Mouse (Mus musculus): Measurements from ENCODE around the gene Irgm2. TPM values are rescaled to one million over a fixed set of nuclear protein-coding genes. Genes with fewer than 3 reads are reported as not detected.
A peak's percentile ranks its signal among the peaks of the same experiment; 100 is the strongest.
"Not testable (repeated sequence)": the region's sequence is repeated elsewhere in the genome, so short reads cannot be mapped to it uniquely, and the experiment has no call there.

Irgm2 gene
- polyA plus RNA-seq (2012; rRNA removed), result 0.61 and 1.2 TPM in 2 replicates

DNA sequence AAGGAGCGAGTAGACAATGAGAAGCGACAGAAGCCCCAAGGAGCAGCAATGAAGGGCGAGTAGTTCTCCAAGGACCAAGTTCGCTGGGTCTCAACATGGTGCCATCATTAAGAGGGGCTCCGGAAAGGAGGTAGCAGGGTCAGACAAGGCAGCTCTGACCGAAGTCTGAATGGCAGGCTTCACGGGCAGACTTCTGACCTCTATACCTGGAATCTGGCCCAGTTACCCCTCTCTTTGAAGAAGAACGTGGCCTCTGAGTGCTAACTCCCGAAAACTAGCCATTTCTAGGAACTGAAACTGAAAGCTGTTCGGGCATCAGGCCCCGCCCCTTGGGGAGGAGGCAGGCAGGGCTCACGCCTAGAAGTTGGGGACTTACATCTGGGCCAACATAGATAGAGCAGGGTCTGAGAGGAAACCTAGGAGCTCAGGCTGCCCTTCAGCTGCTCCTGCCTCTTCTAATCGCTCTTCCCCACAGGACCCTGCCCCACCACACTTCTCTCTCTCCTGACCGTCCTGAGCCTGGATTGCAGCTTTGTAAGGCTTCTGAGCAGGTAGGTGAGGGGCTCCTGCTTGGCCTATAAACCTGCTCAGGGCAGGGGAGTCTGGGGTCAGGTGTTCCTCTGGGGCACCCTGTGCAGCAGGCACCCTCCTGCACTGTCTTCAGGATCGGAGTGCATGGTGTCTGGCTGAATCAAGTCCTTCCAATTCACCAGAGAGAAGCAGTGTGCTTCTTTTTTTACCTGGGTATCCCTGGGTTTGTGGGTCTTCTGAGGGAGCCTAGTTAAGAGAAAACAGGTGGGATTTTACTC is at the start of gene Irgm2, which contains the start of gene Igtp:
Gene Irgm2 (plus strand): TSS at position 390 of the 809 bp plus-strand sequence.
Gene Igtp (plus strand): TSS at position 328 of the 809 bp plus-strand sequence.
- DNase-seq (ENCODE audit: low read depth), result peak; percentile 49

DNA sequence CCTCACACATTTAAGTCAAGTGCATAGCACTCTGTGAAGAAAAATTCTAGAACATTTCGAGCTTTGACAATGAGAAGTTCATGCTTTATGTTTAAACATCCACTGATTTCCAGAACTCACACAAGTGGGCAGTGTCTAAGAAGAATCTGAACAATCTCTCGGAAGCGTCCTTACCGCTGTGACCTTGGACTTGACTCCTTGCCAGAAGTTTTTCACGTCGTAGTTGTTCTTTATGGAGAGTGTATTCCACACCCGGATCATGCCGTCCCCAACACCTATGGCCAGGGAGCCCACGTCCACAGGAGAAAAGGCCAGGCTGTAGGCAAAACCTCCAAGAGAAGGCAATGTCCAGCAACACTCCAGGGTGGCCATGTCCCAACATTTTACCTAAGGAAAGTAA is 44.0 kb upstream of the Irgm2 start:
- TF ChIP-seq POLR2A (IDR thresholded peaks at IDR 0.05; ENCODE audit: borderline replicate concordance, extremely low read depth, insufficient read depth, insufficient read length, poor library complexity, severe bottlenecking) (no peak), CTCF (IDR thresholded peaks at IDR 0.05; ENCODE audit: borderline replicate concordance, extremely low read depth, insufficient read depth, insufficient read length) (no peak)

DNA sequence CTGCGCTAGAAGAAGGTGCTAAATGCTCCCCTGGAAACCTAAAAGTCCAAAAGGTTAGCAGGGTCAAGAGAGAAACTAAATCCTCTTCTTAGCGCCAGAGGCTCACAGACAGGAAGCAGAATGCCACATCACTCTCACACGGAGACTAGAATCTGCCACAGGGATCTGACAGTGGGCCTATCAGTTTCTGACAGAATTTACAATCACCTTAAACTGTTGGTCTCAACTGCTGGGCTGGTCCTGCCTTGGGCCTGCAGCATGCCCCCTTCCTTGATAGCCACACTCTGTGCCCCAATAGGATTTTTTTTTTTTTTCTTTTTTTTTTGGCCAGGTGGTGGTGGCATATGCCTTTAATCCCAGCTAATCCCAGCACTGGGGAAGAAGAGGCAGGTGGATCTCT is 42.5 kb upstream of the Irgm2 start:
- TF ChIP-seq POLR2A (IDR thresholded peaks at IDR 0.05; ENCODE audit: borderline replicate concordance, extremely low read depth, insufficient read depth, insufficient read length, poor library complexity, severe bottlenecking), result no peak
- no peak for TF ChIP-seq CTCF (IDR thresholded peaks at IDR 0.05; ENCODE audit: borderline replicate concordance, extremely low read depth, insufficient read depth, insufficient read length)
- no peak for DNase-seq (ENCODE audit: low read depth)

More for the DNA sequence above, 44.0 kb upstream of the Irgm2 start:
- DNase-seq (ENCODE audit: low read depth), result no peak

DNA sequence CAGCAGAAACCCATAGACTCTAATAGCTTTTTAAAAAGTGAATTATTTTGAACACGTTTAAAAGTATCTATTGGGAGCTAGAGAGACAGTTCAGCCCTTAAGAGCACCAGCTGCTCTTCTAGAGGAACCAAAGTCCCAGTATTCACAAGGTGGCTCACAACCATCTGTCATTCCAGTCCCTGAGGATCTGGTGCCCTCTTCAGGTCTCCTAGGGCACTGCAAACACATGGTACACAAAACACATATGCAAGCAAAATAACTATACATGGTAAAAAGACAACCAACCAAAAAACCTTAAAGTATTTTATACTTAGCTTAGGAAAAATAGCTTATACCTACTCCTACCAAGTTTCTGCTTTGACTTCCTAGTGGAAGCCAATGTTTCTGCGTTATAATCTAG is 34.3 kb upstream of the Irgm2 start:
- no peak for TF ChIP-seq POLR2A (IDR thresholded peaks at IDR 0.05; ENCODE audit: borderline replicate concordance, extremely low read depth, insufficient read depth, insufficient read length, poor library complexity, severe bottlenecking)
- TF ChIP-seq CTCF (IDR thresholded peaks at IDR 0.05; ENCODE audit: borderline replicate concordance, extremely low read depth, insufficient read depth, insufficient read length), result peak; percentile 17; the same call in 1 of the 2 replicates
- DNase-seq (ENCODE audit: low read depth), result no peak

DNA sequence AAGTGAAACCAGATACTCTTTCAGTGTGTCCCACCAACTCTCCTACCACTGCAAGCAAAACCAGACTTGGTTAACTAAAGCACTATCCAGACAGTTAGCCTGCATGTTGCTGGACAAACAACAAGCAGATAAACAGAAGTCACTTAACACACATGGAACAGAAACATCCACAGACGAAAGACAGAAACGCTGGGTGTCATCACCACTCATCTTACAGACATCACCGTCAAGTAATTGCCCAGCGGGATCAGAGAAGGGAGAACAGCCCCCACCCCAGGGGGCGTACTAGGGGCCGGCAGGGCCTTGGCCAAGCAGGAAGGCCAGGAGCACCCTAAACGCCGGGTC is 31.6 kb upstream of the Irgm2 start:
- DNase-seq (ENCODE audit: low read depth), result no peak
- TF ChIP-seq CTCF (IDR thresholded peaks at IDR 0.05; ENCODE audit: borderline replicate concordance, extremely low read depth, insufficient read depth, insufficient read length), result no peak
- TF ChIP-seq POLR2A (IDR thresholded peaks at IDR 0.05; ENCODE audit: borderline replicate concordance, extremely low read depth, insufficient read depth, insufficient read length, poor library complexity, severe bottlenecking), result no peak

DNA sequence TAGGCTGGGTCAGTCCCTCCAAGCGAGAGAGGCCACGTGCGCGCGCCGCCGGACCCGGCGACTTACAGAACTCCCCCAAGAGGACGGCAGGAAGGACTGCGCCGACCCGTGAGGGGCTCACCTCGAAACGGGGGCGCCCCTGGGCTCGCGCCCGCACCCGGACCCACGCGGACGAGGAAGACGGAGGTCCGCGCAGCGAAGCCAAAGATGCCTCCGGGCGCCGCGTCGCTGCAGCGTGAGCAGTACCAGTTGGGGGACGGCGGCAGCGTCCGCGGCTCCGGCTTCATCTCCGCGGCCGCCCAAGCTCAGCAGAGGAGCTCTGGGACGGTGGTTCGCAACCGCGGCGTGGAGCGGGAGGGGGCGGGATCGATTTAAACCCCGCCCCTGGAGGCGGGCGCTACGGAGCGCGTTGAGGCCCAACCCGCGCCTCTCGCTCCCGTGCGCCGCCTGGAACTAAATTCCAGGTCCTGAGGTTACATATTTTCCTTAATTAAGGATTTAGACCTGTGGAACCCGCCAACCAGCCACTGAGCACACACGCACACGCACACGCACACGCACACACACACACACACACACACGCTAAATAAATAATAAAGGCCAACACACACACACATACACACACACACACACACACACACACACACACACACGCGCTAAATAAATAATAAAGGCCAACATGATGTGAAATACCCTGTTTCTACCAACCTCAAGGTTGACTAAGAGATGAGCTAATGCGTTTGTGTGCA is 31.1 kb upstream of the Irgm2 start, which contains the start of gene Gemin5:
Gene Gemin5 (minus strand): TSS at position 373 of the 749 bp plus-strand sequence.
- peak; percentile 92 for DNase-seq (ENCODE audit: low read depth)
- TF ChIP-seq POLR2A (IDR thresholded peaks at IDR 0.05; ENCODE audit: borderline replicate concordance, extremely low read depth, insufficient read depth, insufficient read length, poor library complexity, severe bottlenecking) (peak; percentile 32; the same call in 1 of the 2 replicates), CTCF (IDR thresholded peaks at IDR 0.05; ENCODE audit: borderline replicate concordance, extremely low read depth, insufficient read depth, insufficient read length) (no peak)

DNA sequence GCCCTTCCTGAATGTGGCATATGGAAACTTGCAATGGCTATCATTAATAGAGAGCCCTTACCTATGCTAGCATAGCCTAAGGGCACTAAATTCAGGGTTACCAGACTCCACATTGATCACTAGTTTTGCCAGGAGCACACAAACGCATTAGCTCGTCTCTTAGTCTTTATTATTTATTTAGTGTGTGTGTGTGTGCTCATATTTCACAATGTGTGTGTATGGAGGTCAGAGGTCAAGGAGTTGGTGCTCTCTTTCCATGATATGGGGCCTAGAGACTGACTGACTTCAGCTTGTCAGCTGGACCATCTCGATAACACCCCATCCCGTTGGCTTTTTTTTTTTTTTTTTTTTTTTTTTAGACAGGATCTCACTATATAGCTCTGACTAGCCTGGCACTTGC is 29.8 kb upstream of the Irgm2 start:
- DNase-seq (ENCODE audit: low read depth), result no peak
- TF ChIP-seq CTCF (IDR thresholded peaks at IDR 0.05; ENCODE audit: borderline replicate concordance, extremely low read depth, insufficient read depth, insufficient read length) (no peak), POLR2A (IDR thresholded peaks at IDR 0.05; ENCODE audit: borderline replicate concordance, extremely low read depth, insufficient read depth, insufficient read length, poor library complexity, severe bottlenecking) (no peak)

DNA sequence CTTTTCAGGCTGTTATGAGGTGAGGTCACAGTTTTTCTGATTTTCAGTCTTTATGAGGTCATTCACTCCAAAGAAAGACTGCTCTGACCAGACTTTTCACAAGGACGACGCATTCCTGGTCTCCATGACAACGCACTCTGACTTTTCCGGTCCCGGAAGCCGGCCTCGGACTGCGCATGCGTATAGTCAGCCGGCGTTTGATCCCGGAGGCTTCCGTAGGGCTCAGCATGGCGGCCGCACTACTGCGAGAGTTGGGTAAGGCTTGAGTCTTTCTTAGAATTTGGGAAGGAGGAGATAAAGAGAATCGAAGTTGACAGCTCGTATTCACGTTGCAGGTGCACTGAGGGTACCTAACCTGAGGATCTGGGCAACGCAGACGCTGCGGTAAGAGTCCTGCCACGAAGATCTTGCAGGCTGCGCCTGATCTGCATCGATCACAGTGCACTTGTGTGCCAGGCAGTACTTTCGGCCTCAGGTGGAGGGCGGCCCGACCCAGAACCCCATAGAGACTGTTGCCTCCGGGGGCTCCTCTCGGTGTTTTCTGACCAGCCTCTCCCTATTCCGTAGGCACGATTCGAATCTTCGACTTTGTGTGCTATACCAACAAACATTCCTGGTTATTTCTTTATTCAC is 27.8 kb upstream of the Irgm2 start, which contains the start of gene Mrpl22:
Gene Mrpl22 (plus strand): TSS at position 203 of the 633 bp plus-strand sequence.
- DNase-seq (ENCODE audit: low read depth), result peak; percentile 97
- TF ChIP-seq CTCF (IDR thresholded peaks at IDR 0.05; ENCODE audit: borderline replicate concordance, extremely low read depth, insufficient read depth, insufficient read length), result no peak
- peak; percentile 59; the same call in 1 of the 2 replicates for TF ChIP-seq POLR2A (IDR thresholded peaks at IDR 0.05; ENCODE audit: borderline replicate concordance, extremely low read depth, insufficient read depth, insufficient read length, poor library complexity, severe bottlenecking)

DNA sequence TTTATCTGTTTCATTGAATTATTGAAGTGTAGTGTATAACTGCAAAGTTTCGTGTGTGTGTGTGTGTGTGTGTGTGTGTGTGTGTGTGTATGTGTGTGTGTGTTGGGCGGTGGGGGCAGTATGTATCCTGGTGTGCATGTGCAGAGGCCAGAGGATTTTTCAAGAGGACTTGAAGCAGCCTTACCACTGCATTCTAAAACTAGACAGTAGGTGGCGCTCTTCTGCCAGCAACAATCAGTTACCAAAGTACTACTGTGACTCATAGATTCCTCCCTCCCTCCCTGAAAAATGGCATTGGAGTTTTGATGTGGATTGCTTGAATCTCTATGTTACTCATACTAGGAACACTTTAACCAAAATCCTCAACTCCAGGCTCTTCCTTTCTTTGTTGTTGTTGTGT is 19.9 kb upstream of the Irgm2 start:
- peak; percentile 94 for DNase-seq (ENCODE audit: low read depth)
- TF ChIP-seq POLR2A (IDR thresholded peaks at IDR 0.05; ENCODE audit: borderline replicate concordance, extremely low read depth, insufficient read depth, insufficient read length, poor library complexity, severe bottlenecking) (no peak), CTCF (IDR thresholded peaks at IDR 0.05; ENCODE audit: borderline replicate concordance, extremely low read depth, insufficient read depth, insufficient read length) (peak; percentile 78; the same call in 1 of the 2 replicates)

DNA sequence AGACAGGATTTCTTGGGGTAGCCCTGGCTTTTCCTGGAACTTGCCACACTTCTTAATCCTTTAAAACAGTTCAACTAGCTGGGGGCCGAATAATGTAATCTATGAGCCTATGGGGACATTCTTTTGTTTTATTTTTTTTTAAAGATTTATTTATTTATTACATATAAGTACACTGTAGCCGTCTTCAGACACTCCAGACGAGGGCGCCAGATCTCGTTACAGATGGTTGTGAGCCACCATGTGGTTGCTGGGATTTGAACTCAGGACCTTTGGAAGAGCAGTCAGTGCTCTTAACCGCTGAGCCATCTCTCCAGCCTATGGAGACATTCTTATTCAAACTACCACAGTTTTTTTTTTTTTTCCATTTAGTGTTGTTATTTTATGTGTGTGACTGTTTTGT is 19.4 kb upstream of the Irgm2 start:
- not testable (repeated sequence) for DNase-seq (ENCODE audit: low read depth)

DNA sequence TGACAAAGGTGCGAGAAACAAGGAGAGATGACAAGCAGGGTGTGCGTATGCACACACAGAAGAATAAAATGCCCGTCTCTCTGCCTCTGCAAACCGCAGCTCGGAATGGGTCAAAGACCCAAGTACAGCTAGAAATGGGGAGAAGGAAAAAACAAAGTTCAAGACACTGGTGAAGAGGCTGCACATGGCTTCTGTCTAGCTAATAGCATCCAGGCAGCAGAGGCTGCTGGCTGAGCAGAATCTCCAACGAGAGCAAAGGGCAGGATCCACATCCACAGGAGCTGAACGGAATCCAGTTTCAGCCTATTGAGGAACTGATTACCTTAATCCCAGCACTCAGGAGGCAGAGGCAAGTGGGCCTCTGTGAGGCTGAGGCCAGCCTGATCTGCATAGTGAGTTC is 18.7 kb upstream of the Irgm2 start:
- TF ChIP-seq POLR2A (IDR thresholded peaks at IDR 0.05; ENCODE audit: borderline replicate concordance, extremely low read depth, insufficient read depth, insufficient read length, poor library complexity, severe bottlenecking) (no peak), CTCF (IDR thresholded peaks at IDR 0.05; ENCODE audit: borderline replicate concordance, extremely low read depth, insufficient read depth, insufficient read length) (no peak)
- DNase-seq (ENCODE audit: low read depth), result no peak

Measured in brain, embryonic 14.5 days (tissue).